Mouse (Mus musculus): ENCODE measurements around the gene Slc43a3. TPM values are rescaled to one million over a fixed set of nuclear protein-coding genes. Genes with fewer than 3 reads are reported as not detected.

Gene Slc43a3
- polyA plus RNA-seq, 1 experiment = 23.1 TPM

- no peak for TF ChIP-seq GATA1 (IDR thresholded peaks at IDR 0.05; ENCODE audit: low read length)
Observed at GRCm38 (mm10) chr2:85004341-85004740, 68.0 kb downstream of the Slc43a3 start.

DNA sequence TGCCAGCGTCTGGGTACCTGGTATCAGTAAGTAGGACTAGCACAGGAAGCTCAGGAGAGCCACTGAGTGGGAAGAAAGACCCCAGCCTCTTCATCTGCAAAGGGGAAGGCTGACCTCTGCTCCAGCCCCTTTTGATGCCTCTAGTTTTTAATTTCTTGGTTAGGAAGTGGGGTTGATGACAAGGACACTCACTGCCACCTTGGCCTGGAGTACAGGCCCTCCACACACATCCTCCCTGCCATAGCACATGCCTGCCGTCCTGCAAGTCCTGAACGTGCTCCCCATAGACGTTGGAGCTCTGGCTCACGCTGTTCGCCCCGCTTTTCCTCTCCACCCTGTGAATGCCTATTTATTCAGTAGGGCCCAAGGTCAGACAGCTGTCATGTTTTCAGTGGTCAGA lies 70.2 kb downstream of the Slc43a3 start:
- TF ChIP-seq GATA1 (IDR thresholded peaks at IDR 0.05; ENCODE audit: low read length) = no peak

DNA sequence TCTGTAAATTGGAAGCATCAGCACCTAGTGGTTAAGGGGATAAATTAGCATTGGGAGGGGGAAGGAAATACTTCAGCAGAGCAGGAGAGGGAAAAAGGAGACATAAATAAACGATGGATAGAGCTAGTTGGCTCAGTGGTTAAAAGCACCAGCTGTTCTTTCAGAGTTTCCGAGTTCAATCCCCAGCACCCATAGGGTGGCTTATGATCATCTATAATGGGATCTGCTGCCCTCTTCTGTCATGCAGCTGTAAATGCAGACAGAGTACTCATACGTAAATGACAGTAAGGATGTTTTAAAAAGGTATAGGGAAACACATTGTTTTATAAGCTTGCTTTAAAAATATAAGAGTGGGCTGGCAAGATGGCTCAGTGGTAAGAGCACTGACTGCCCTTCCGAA lies 71.3 kb downstream of the Slc43a3 start:
- TF ChIP-seq GATA1 (IDR thresholded peaks at IDR 0.05; ENCODE audit: low read length) = no peak

Other genes with a start within 250 kb of the Slc43a3 start
- 28.6 and 31.5 TPM in 2 replicates for gene Zdhhc5, start 221.4 kb upstream of the Slc43a3 start, polyA plus RNA-seq (2012)
- gene Clp1, start 209.2 kb upstream of the Slc43a3 start, polyA plus RNA-seq (2012) = 0.71 and 0.84 TPM in 2 replicates
- gene Ypel4, start 202.5 kb upstream of the Slc43a3 start, polyA plus RNA-seq (2012) = 1.4 TPM in 2 replicates
- 0.11 TPM in 1 of 2 replicates, not detected in the other for gene Gm19426, start 192.9 kb upstream of the Slc43a3 start, polyA plus RNA-seq (2012)
- not detected in 2 replicates for gene Serping1, start 161.1 kb upstream of the Slc43a3 start, polyA plus RNA-seq (2012)
- 1.5 and 5.3 TPM in 2 replicates for gene Ube2l6, start 137.8 kb upstream of the Slc43a3 start, polyA plus RNA-seq (2012)
- gene Smtnl1, start 113.9 kb upstream of the Slc43a3 start, polyA plus RNA-seq (2012) = not detected in 2 replicates
- gene Timm10, start 109.6 kb upstream of the Slc43a3 start, polyA plus RNA-seq (2012) = 13.4 and 17.2 TPM in 2 replicates
- not detected in 2 replicates for gene Slc43a1, start 97.7 kb upstream of the Slc43a3 start, polyA plus RNA-seq (2012)
- not detected in 2 replicates for gene Rtn4rl2, start 49.9 kb upstream of the Slc43a3 start, polyA plus RNA-seq (2012)
- gene Prg2, start 43.9 kb downstream of the Slc43a3 start, polyA plus RNA-seq (2012) = not detected in 2 replicates
- not detected in 2 replicates for gene Prg3, start 51.6 kb downstream of the Slc43a3 start, polyA plus RNA-seq (2012)
- 58.3 and 107 TPM in 2 replicates for gene Ssrp1, start 100.7 kb downstream of the Slc43a3 start, polyA plus RNA-seq (2012)
- gene P2rx3, start 100.9 kb downstream of the Slc43a3 start, polyA plus RNA-seq (2012) = 0.04 TPM in 1 of 2 replicates, not detected in the other
- 2.5 and 3.7 TPM in 2 replicates for gene Tnks1bp1, start 111.4 kb downstream of the Slc43a3 start, polyA plus RNA-seq (2012)
- not detected in 2 replicates for gene Aplnr, start 199.6 kb downstream of the Slc43a3 start, polyA plus RNA-seq (2012)